Mouse (Mus musculus) CH12.LX (cell line): Measurements from ENCODE around the gene Abhd2.

ENCODE experiments used
- CHD2 ChIP-seq: IDR thresholded peaks from 2 replicates; pipeline ENCODE4 v1.6.1; 2011; ENCODE audit warnings: low read length, improper control_type of control experiment
- CTCF ChIP-seq, 2 experiments: IDR thresholded peaks in 1 of 2; conservative IDR thresholded peaks in 1 of 2; 2 replicates each; pipeline ENCODE4 v1.5.1; 2011 to 2012; ENCODE audit warnings: low read depth in 2 of 2, low read length in 2 of 2, improper control_type of control experiment in 1 of 2, inconsistent platforms in 1 of 2, mild to moderate bottlenecking in 1 of 2, moderate library complexity in 1 of 2
- EP300 ChIP-seq: IDR thresholded peaks from 2 replicates; pipeline ENCODE4 v1.6.1; 2011; ENCODE audit warnings: low read length, improper control_type of control experiment
- HCFC1 ChIP-seq: IDR thresholded peaks from 2 replicates; pipeline ENCODE4 v1.6.1; 2012; ENCODE audit warnings: low read depth, mild to moderate bottlenecking, inconsistent platforms, low read length, improper control_type of control experiment
- MAFK ChIP-seq: IDR thresholded peaks from 2 replicates; pipeline ENCODE4 v1.6.1; 2011; ENCODE audit warnings: low read length, improper control_type of control experiment; ENCODE audit not compliant: insufficient replicate concordance
- MAX ChIP-seq: IDR thresholded peaks from 2 replicates; pipeline ENCODE4 v1.6.1; 2011; ENCODE audit warnings: low read length, improper control_type of control experiment
- NRF1 ChIP-seq: IDR thresholded peaks from 2 replicates; pipeline ENCODE4 v1.6.1; 2014; ENCODE audit warnings: low read depth, mild to moderate bottlenecking, inconsistent platforms, low read length, improper control_type of control experiment, moderate library complexity
- POLR2A ChIP-seq: IDR thresholded peaks from 2 replicates; pipeline ENCODE4 v1.6.1; 2011; ENCODE audit warnings: low read depth, mild to moderate bottlenecking, improper control_type of control experiment, low read length
- RAD21 ChIP-seq: IDR thresholded peaks from 2 replicates; pipeline ENCODE4 v1.6.1; 2011; ENCODE audit warnings: low read depth, mild to moderate bottlenecking, low read length, improper control_type of control experiment, moderate library complexity
- RCOR1 ChIP-seq: conservative IDR thresholded peaks from 2 replicates; pipeline ENCODE4 v1.6.1; 2012; ENCODE audit warnings: low read depth, mild to moderate bottlenecking, inconsistent platforms, low read length, improper control_type of control experiment
- SIN3A ChIP-seq: IDR thresholded peaks from 2 replicates; pipeline ENCODE4 v1.6.1; 2012; ENCODE audit warnings: low read length, improper control_type of control experiment, inconsistent platforms
- TBP ChIP-seq: conservative IDR thresholded peaks from 2 replicates; pipeline ENCODE4 v1.6.1; 2011; ENCODE audit warnings: low read depth, low read length, improper control_type of control experiment
- TCF12 ChIP-seq: IDR thresholded peaks from 2 replicates; pipeline ENCODE4 v1.6.1; 2014; ENCODE audit warnings: low read depth, mild to moderate bottlenecking, inconsistent platforms, low read length, improper control_type of control experiment
- USF2 ChIP-seq: conservative IDR thresholded peaks from 2 replicates; pipeline ENCODE4 v1.6.1; 2011; ENCODE audit warnings: low read depth, low read length, improper control_type of control experiment

GRCm38 (mm10) chr7:79275345-79275744, 2.3 kb downstream of the Abhd2 start:
- TF ChIP-seq POLR2A (no peak), USF2 (no peak), RAD21 (no peak), CHD2 (no peak), TCF12 (0 out of 2 replicates have a peak, but pooled peaks have one; percentile 10), EP300 (0 out of 2 replicates have a peak, but pooled peaks have one; percentile 18), NRF1 (no peak), CTCF (conservative IDR thresholded peaks at IDR 0.05 in 1 of 2, IDR thresholded peaks at IDR 0.05 in 1 of 2; ENCODE audit: low read depth in 2 of 2, low read length in 2 of 2) (no peak), HCFC1 (no peak; the same call in 1 of the 2 replicates), SIN3A (no peak; the same call in none of the 2 replicates), MAFK (no peak), RCOR1 (no peak), MAX (no peak), TBP (no peak)
